Mouse (Mus musculus) heart, postnatal 0 days (tissue): ENCODE results near the gene Cdc25a. TPM values are rescaled to one million over a fixed set of nuclear protein-coding genes. Genes with fewer than 3 reads are reported as not detected.

Source experiments
- ATAC-seq: fragments of 200-750 bp; cut with Nextera tagmentation; 2 replicates; pipeline ENCODE4 v1.8.0; 2017; ENCODE audit warnings: low read depth, moderate number of reproducible peaks, moderate library complexity; ENCODE audit not compliant: insufficient read depth
- DNase-seq: peaks from one replicate; pipeline ENCODE4 v3.0.0-alpha.2; 2016; ENCODE audit warnings: low spot score
- H3K27ac ChIP-seq: fragments of 300-500 bp; sonication (generic); 2 replicates; pipeline ENCODE4 v1.5.1; 2014; ENCODE audit warnings: low read depth, mild to moderate bottlenecking
- H3K27me3 ChIP-seq: fragments of 300-500 bp; sonication (generic); 2 replicates; pipeline ENCODE4 v1.6.1; 2014; ENCODE audit warnings: low read length, mixed read lengths; ENCODE audit not compliant: control insufficient read depth, insufficient read depth
- H3K36me3 ChIP-seq: fragments of 300-500 bp; sonication (generic); replicated peaks from 2 replicates; pipeline ENCODE4 v1.6.1; 2014; ENCODE audit warnings: low read length, mixed read lengths; ENCODE audit not compliant: control insufficient read depth, insufficient read depth
- H3K4me1 ChIP-seq: fragments of 300-500 bp; sonication (generic); 2 replicates; pipeline ENCODE4 v1.6.1; 2014; ENCODE audit warnings: antibody characterized with exemption; ENCODE audit not compliant: control insufficient read depth, insufficient read depth
- H3K4me2 ChIP-seq: fragments of 300-500 bp; sonication (generic); 2 replicates; pipeline ENCODE4 v1.6.1; 2014; ENCODE audit warnings: low read depth, mild to moderate bottlenecking, low read length, moderate library complexity
- H3K4me3 ChIP-seq: fragments of 300-500 bp; sonication (generic); 2 replicates; pipeline ENCODE4 v1.5.1; 2014; ENCODE audit warnings: low read depth, low read length
- H3K9ac ChIP-seq: fragments of 300-500 bp; sonication (generic); replicated peaks from 2 replicates; pipeline ENCODE4 v1.6.1; 2014; ENCODE audit warnings: low read depth, low read length, mixed read lengths
- H3K9me3 ChIP-seq: fragments of 300-500 bp; sonication (generic); replicated peaks from 2 replicates; pipeline ENCODE4 v1.6.1; 2016; ENCODE audit warnings: low read length; ENCODE audit not compliant: control insufficient read depth
- CTCF ChIP-seq: IDR thresholded peaks from 2 replicates; pipeline ENCODE4 v1.5.1; 2016; ENCODE audit warnings: antibody characterized with exemption, control low read depth, low read depth
- EP300 ChIP-seq: IDR thresholded peaks from 2 replicates; pipeline ENCODE4 v1.6.1; 2016; ENCODE audit warnings: antibody characterized with exemption, low read depth
- WGBS: fragments of 180-500 bp; shearing (Covaris S2); extraction: QIAGEN DNeasy Blood & Tissue Kit; methylation state at CpG from one replicate; pipeline ENCODE4 v1.1.7; 2014; 5-methylcytosine and 5-hydroxymethylcytosine counted together
- polyA plus RNA-seq: library from polyadenylated mRNA; unstranded; fragments of >200 nt; fragmentation: Nextera tagmentation; extraction: Ambion mirVana; gene quantifications from 2 replicates; pipeline ENCODE4 v1.2.1, GENCODE M21; 2015
- total RNA-seq: library from RNA; depleted of rRNA; stranded (reverse); fragments of >200 nt; gene quantifications from 2 replicates; pipeline ENCODE4 v1.2.3, GENCODE M21; 2014; ENCODE audit warnings: low replicate concordance

Cdc25a gene
- total and polyA plus RNA-seq, 2 experiments from 2014 or later = 7.0 to 14.3 TPM

GRCm38 (mm10) chr9:109849312-109849758 is 26.0 kb upstream of the Cdc25a start, which contains the start of gene Camp:
Gene Camp, minus strand, starts transcription at chr9:109849617.
- Histone ChIP-seq H3K27me3 (no peaks in the 10 kb centered on the region), H3K9me3 (no peaks in the 10 kb centered on the region), H3K9ac (no peak within 1 kb of the TSS), H3K4me3 (no peak within 1 kb of the TSS), H3K36me3 (no peaks in the 10 kb centered on the region), H3K4me1 (no peaks in the 10 kb centered on the region), H3K4me2 (no peak within 1 kb of the TSS), H3K27ac (no peak within 1 kb of the TSS)
- WGBS = 35% methylated on average over 6 of the region's 6 CpGs
- TF ChIP-seq EP300 (no peak), CTCF (no peak)
- DNase-seq = peak; percentile 13
- ATAC-seq = peak; percentile 33; the same call in 1 of the 2 replicates

DNA sequence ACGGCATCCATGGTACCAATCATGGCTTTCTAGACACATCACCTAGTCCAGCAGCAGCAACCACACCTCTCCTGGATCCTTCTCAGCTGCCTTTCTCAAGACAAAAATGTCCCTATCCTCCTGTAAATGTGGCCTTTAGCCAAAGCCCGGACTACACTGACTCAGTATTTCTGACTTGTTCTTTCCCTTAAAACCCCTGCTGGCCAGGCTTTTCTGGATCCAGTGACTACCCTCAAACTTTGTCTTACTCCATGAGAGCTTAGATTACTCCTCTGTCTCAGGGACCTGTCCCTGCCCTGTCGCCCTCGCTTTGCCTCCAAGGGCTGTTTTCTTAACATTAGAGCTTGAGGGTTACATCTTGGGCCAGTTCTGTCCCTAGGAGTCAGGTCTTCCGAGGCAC is 25.3 kb upstream of the Cdc25a start:
- TF ChIP-seq CTCF = no peak
- TF ChIP-seq EP300 = no peak
- H3K4me1 ChIP-seq = no peaks in the 10 kb centered on the region
- no peak overlapping the region for H3K9ac ChIP-seq
- no peak overlapping the region for H3K4me2 ChIP-seq
- H3K36me3 ChIP-seq = no peaks in the 10 kb centered on the region
- no peak for DNase-seq
- no peak for ATAC-seq
- H3K27ac ChIP-seq = no peak overlapping the region
- H3K9me3 ChIP-seq = no peaks in the 10 kb centered on the region
- no peaks in the 10 kb centered on the region for H3K27me3 ChIP-seq
- 87% methylated on average over 5 of the region's 5 CpGs for WGBS
- no peak overlapping the region for H3K4me3 ChIP-seq

GRCm38 (mm10) chr9:109854341-109854740 is 21.0 kb upstream of the Cdc25a start:
- Histone ChIP-seq H3K9me3 (no peaks in the 10 kb centered on the region), H3K9ac (no peak overlapping the region), H3K4me3 (no peak overlapping the region), H3K4me1 (no peaks in the 10 kb centered on the region), H3K27ac (no peak overlapping the region), H3K27me3 (no peaks in the 10 kb centered on the region), H3K4me2 (no peak overlapping the region), H3K36me3 (no peaks in the 10 kb centered on the region)
- DNase-seq (no peak), ATAC-seq (no peak)
- TF ChIP-seq EP300 = no peak
- TF ChIP-seq CTCF = no peak
- 84% methylated on average over 2 of the region's 2 CpGs for WGBS

- no peaks in the 10 kb centered on the region for H3K9me3 ChIP-seq
- H3K36me3 ChIP-seq = no peaks in the 10 kb centered on the region
- DNase-seq = no peak
- no peaks in the 10 kb centered on the region for H3K27me3 ChIP-seq
- H3K4me2 ChIP-seq = no peak overlapping the region
- no peak for ATAC-seq
- TF ChIP-seq EP300 (no peak), CTCF (no peak)
- no peaks in the 10 kb centered on the region for H3K4me1 ChIP-seq
- H3K4me3 ChIP-seq = no peak overlapping the region
- H3K9ac ChIP-seq = no peak overlapping the region
- no peak overlapping the region for H3K27ac ChIP-seq
- 55% methylated on average over 6 of the region's 6 CpGs for WGBS
These were observed 19.4 kb upstream of the Cdc25a start for GRCm38 (mm10) chr9:109855947-109856346.

GRCm38 (mm10) chr9:109862397-109863044 is 12.9 kb upstream of the Cdc25a start:
- Histone ChIP-seq H3K27ac (no peak overlapping the region), H3K36me3 (no peaks in the 10 kb centered on the region), H3K4me3 (peak overlapping the region; percentile 16; the same call in 1 of the 2 replicates), H3K9ac (no peak overlapping the region), H3K9me3 (no peaks in the 10 kb centered on the region), H3K4me1 (peaks cover 6% of the 10 kb centered on the region; the same call in 1 of the 2 replicates), H3K4me2 (peak overlapping the region; percentile 49), H3K27me3 (0 out of 2 replicates have a peak, but pooled peaks cover 7% of the 10 kb centered on the region)
- DNase-seq (peak; percentile 60), ATAC-seq (0 out of 2 replicates have a peak, but pooled peaks have one; percentile 39)
- WGBS = 9% methylated on average over 20 of the region's 20 CpGs
- TF ChIP-seq EP300 (no peak), CTCF (peak; percentile 89)
